Mouse (Mus musculus) MEL (cell line): ENCODE measurements around the gene Foxj1. TPM values are rescaled to one million over a fixed set of nuclear protein-coding genes. Genes with fewer than 3 reads are reported as not detected.

Source experiments
- DNase-seq: peaks from one replicate; pipeline ENCODE4 v3.0.0; 2011; ENCODE audit warnings: low read depth, low spot score
- H3K27ac ChIP-seq: 2 replicates; pipeline ENCODE4 v1.5.1; 2012; ENCODE audit warnings: low read depth, mild to moderate bottlenecking, control low read depth, low read length, moderate library complexity; ENCODE audit not compliant: control insufficient read depth
- H3K27me3 ChIP-seq, 2 experiments: fragments of 150-350 bp in 1 of 2; sonication (generic) in 1 of 2; 2 replicates each; pipeline ENCODE4 v1.6.1; 2012; ENCODE audit warnings: low read length in 2 of 2, mild to moderate bottlenecking in 2 of 2, improper control_type of control experiment in 1 of 2, moderate library complexity in 1 of 2; ENCODE audit not compliant: insufficient read depth in 2 of 2, control insufficient read depth in 1 of 2
- H3K36me3 ChIP-seq, 2 experiments: 2 replicates each; pipeline ENCODE4 v1.6.1; 2012 to 2014; ENCODE audit warnings: low read length in 2 of 2, improper control_type of control experiment in 1 of 2, inconsistent platforms in 1 of 2, mild to moderate bottlenecking in 1 of 2; ENCODE audit not compliant: insufficient read depth in 2 of 2, control insufficient read depth in 1 of 2
- H3K4me1 ChIP-seq, 2 experiments: fragments of 150-350 bp in 1 of 2; sonication (generic) in 1 of 2; 2 replicates each; pipeline ENCODE4 v1.6.1; 2012; ENCODE audit warnings: low read length in 2 of 2, improper control_type of control experiment in 1 of 2, mild to moderate bottlenecking in 1 of 2; ENCODE audit not compliant: insufficient read depth in 2 of 2, control insufficient read depth in 1 of 2
- H3K4me3 ChIP-seq, 2 experiments: fragments of 150-350 bp in 1 of 2; sonication (generic) in 1 of 2; 2 replicates each; pipeline ENCODE4 v1.5.1; 2012; ENCODE audit warnings: low read depth in 2 of 2, low read length in 2 of 2, mild to moderate bottlenecking in 2 of 2, moderate library complexity in 2 of 2, control low read depth in 1 of 2, improper control_type of control experiment in 1 of 2; ENCODE audit not compliant: control insufficient read depth in 1 of 2, insufficient read depth in 1 of 2
- H3K79me2 ChIP-seq: 2 replicates; pipeline ENCODE4 v1.6.1; 2012; ENCODE audit warnings: mild to moderate bottlenecking, low read length, moderate library complexity; ENCODE audit not compliant: control insufficient read depth, poor library complexity, insufficient read depth
- H3K9ac ChIP-seq: 2 replicates; pipeline ENCODE4 v1.6.1; 2012; ENCODE audit warnings: low read depth, mild to moderate bottlenecking, control low read depth, low read length, moderate library complexity; ENCODE audit not compliant: control insufficient read depth, poor library complexity, severe bottlenecking
- H3K9me3 ChIP-seq: fragments of 150-350 bp; sonication (generic); replicated peaks from 2 replicates; pipeline ENCODE4 v1.6.1; 2012; ENCODE audit warnings: mild to moderate bottlenecking, low read length, improper control_type of control experiment, moderate library complexity; ENCODE audit not compliant: insufficient read depth
- BHLHE40 ChIP-seq: IDR thresholded peaks from 2 replicates; pipeline ENCODE4 v1.6.1; 2012; ENCODE audit warnings: low read depth, mild to moderate bottlenecking, inconsistent platforms, low read length, improper control_type of control experiment, borderline replicate concordance
- CHD2 ChIP-seq: IDR thresholded peaks from 2 replicates; pipeline ENCODE4 v1.6.1; 2011; ENCODE audit warnings: low read length, improper control_type of control experiment
- CTCF ChIP-seq, 3 experiments: IDR thresholded peaks in 2 of 3; conservative IDR thresholded peaks in 1 of 3; 2 replicates each; pipeline ENCODE4 v1.5.1; 2011 to 2012; ENCODE audit warnings: low read length in 3 of 3, low read depth in 2 of 3, mild to moderate bottlenecking in 2 of 3, improper control_type of control experiment in 1 of 3, inconsistent platforms in 1 of 3, mixed read lengths in 1 of 3, moderate library complexity in 1 of 3; ENCODE audit not compliant: control insufficient read depth in 1 of 3, insufficient read depth in 1 of 3, poor library complexity in 1 of 3, severe bottlenecking in 1 of 3
- E2F4 ChIP-seq: IDR thresholded peaks from 2 replicates; pipeline ENCODE4 v1.6.1; 2011; ENCODE audit warnings: low read depth, low read length, improper control_type of control experiment, borderline replicate concordance
- ELF1 ChIP-seq: IDR thresholded peaks from 2 replicates; pipeline ENCODE4 v1.6.1; 2014; ENCODE audit warnings: low read depth, mild to moderate bottlenecking, inconsistent platforms, low read length, improper control_type of control experiment, moderate library complexity
- EP300 ChIP-seq, 2 experiments: IDR thresholded peaks; 2 replicates each; pipeline ENCODE4 v1.6.1; 2011; ENCODE audit warnings: improper control_type of control experiment in 2 of 2, low read length in 2 of 2, low read depth in 1 of 2, mild to moderate bottlenecking in 1 of 2
- GABPA ChIP-seq: IDR thresholded peaks from 2 replicates; pipeline ENCODE4 v1.6.1; 2012; ENCODE audit warnings: low read depth, mild to moderate bottlenecking, inconsistent platforms, low read length, improper control_type of control experiment, moderate library complexity
- HCFC1 ChIP-seq: IDR thresholded peaks from 2 replicates; pipeline ENCODE4 v1.6.1; 2012; ENCODE audit warnings: low read depth, mild to moderate bottlenecking, inconsistent platforms, low read length, improper control_type of control experiment, moderate library complexity
- KAT2A ChIP-seq: conservative IDR thresholded peaks from 2 replicates; pipeline ENCODE4 v1.6.1; 2012; ENCODE audit warnings: low read depth, low read length, improper control_type of control experiment, inconsistent platforms
- MAFK ChIP-seq: IDR thresholded peaks from 2 replicates; pipeline ENCODE4 v1.6.1; 2011; ENCODE audit warnings: low read depth, mild to moderate bottlenecking, low read length, improper control_type of control experiment, borderline replicate concordance
- MAX ChIP-seq: IDR thresholded peaks from 2 replicates; pipeline ENCODE4 v1.6.1; 2011; ENCODE audit warnings: low read length, improper control_type of control experiment
- MAZ ChIP-seq: IDR thresholded peaks from 2 replicates; pipeline ENCODE4 v1.6.1; 2012; ENCODE audit warnings: low read depth, mild to moderate bottlenecking, inconsistent platforms, low read length, improper control_type of control experiment
- MEF2A ChIP-seq: IDR thresholded peaks from 2 replicates; pipeline ENCODE4 v1.6.1; 2014; ENCODE audit warnings: low read depth, mild to moderate bottlenecking, inconsistent platforms, low read length, improper control_type of control experiment; ENCODE audit not compliant: poor library complexity, insufficient replicate concordance, severe bottlenecking; ENCODE audit errors: extremely low read depth
- MXI1 ChIP-seq: IDR thresholded peaks from 2 replicates; pipeline ENCODE4 v1.6.1; 2011; ENCODE audit warnings: mild to moderate bottlenecking, low read depth, low read length, improper control_type of control experiment
- NELFE ChIP-seq: IDR thresholded peaks from 2 replicates; pipeline ENCODE4 v1.6.1; 2011; ENCODE audit warnings: low read depth, low read length, improper control_type of control experiment
- NRF1 ChIP-seq: IDR thresholded peaks from 2 replicates; pipeline ENCODE4 v1.6.1; 2014; ENCODE audit warnings: low read depth, mild to moderate bottlenecking, inconsistent platforms, low read length, improper control_type of control experiment, moderate library complexity; ENCODE audit not compliant: poor library complexity, insufficient read depth, severe bottlenecking
- POLR2A ChIP-seq, 2 experiments: IDR thresholded peaks; 2 replicates each; pipeline ENCODE4 v1.6.1; 2011 to 2012; ENCODE audit warnings: low read length in 2 of 2, mild to moderate bottlenecking in 2 of 2, control low read depth in 1 of 2, improper control_type of control experiment in 1 of 2, low read depth in 1 of 2, moderate library complexity in 1 of 2; ENCODE audit not compliant: control insufficient read depth in 1 of 2, insufficient read depth in 1 of 2, poor library complexity in 1 of 2
- POLR2AphosphoS5 ChIP-seq: IDR thresholded peaks from 2 replicates; pipeline ENCODE4 v1.6.1; 2012; ENCODE audit warnings: low read depth, borderline replicate concordance, mild to moderate bottlenecking, inconsistent platforms, low read length, moderate library complexity, mixed read lengths
- RAD21 ChIP-seq: IDR thresholded peaks from 2 replicates; pipeline ENCODE4 v1.6.1; 2011; ENCODE audit warnings: mild to moderate bottlenecking, low read depth, low read length, improper control_type of control experiment
- SIN3A ChIP-seq: IDR thresholded peaks from 2 replicates; pipeline ENCODE4 v1.6.1; 2012; ENCODE audit warnings: low read length, improper control_type of control experiment, inconsistent platforms
- SMC3 ChIP-seq: IDR thresholded peaks from 2 replicates; pipeline ENCODE4 v1.6.1; 2011; ENCODE audit warnings: low read depth, low read length, improper control_type of control experiment
- TCF12 ChIP-seq: IDR thresholded peaks from 2 replicates; pipeline ENCODE4 v1.6.1; 2014; ENCODE audit warnings: low read depth, mild to moderate bottlenecking, inconsistent platforms, low read length, improper control_type of control experiment, moderate library complexity
- ZC3H11A ChIP-seq: IDR thresholded peaks from 2 replicates; pipeline ENCODE4 v1.6.1; 2012; ENCODE audit warnings: low read depth, mild to moderate bottlenecking, inconsistent platforms, low read length, improper control_type of control experiment
- polyA plus RNA-seq, 2 experiments: library from polyadenylated mRNA; stranded (reverse) in 1 of 2; unstranded in 1 of 2; fragments of >175 nt in 1 of 2; fragments of >200 nt in 1 of 2; gene quantifications; 2 replicates each; pipeline versions ENCODE4 v1.2.1 to v1.2.4; 2012; ENCODE audit warnings: low replicate concordance in 2 of 2, low read depth in 1 of 2; ENCODE audit not compliant: insufficient read length in 2 of 2, insufficient read depth in 1 of 2, missing spikeins in 1 of 2
- total RNA-seq: library from RNA; depleted of rRNA; stranded (reverse); fragments of 300-350 nt; gene quantifications from 2 replicates; pipeline ENCODE4 v1.2.3, GENCODE M21; 2012; rRNA removed

Foxj1 gene
- 0.08 TPM in 1 of 2 replicates, not detected in the other for total RNA-seq
- under 1 TPM in 1 of 2 experiments, not detected in 1; 0.07 TPM for polyA plus RNA-seq

DNA sequence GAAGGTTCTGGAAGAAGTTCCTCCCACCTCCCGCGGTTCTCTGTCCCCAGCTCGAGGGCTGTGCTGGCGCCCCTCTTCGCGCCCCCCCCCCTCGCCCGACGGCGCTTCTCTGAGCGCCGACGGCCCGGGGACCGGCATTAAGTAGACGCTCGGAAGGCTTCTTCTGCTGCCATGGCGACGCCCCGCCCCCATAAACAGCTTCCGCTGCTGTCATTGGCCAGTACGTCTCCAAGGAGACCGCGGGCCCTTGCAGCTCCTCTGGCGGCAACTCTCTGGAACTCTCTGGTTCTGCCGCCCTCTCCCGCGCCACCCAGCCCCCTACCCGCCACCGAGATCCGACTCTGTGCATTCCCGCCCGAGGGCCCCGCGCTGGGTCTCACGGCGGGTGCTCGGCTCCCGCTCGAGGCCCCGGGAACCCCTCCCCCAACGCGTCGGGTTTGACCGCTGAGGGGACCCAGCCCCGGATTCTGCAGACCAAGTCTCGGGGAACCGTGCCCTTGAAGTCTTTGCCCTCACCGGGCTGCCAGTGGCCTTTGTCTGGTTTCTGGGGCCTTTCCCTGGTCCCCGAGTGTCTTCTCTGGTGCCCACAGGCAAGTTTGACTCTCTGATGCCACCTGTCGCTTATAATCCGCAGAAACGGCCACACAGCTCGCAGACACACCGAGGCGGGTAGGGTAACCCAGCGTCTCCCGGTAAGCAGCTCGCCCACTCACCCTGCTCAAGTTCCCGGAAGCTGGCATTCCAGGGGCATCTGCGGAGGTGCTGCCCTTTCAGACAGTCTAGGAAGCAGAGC is at the start of gene Foxj1:
Gene Foxj1, minus strand, starts transcription at position 156 of the 793 bp plus-strand sequence.
- Histone ChIP-seq H3K4me3 (peak within 1 kb of the TSS; percentile 58 to 64), H3K9me3 (no peaks in the 10 kb centered on the region), H3K79me2 (no peaks in the 10 kb centered on the region), H3K4me1 (no peaks in the 10 kb centered on the region), H3K27me3 (no peaks in the 10 kb centered on the region; a peak in 1 of 4 replicates), H3K9ac (peak within 1 kb of the TSS; percentile 54), H3K36me3 (no peaks in the 10 kb centered on the region), H3K27ac (no peak within 1 kb of the TSS)
- TF ChIP-seq SMC3: peak; percentile 70
- TF ChIP-seq POLR2A (IDR thresholded peaks at IDR 0.05; ENCODE audit: control insufficient read depth in 1 of 2, insufficient read depth in 1 of 2, low read depth in 1 of 2, low read length in 2 of 2, poor library complexity in 1 of 2): peak in 1 of 2 experiments; percentile 28; a peak in 1 of 4 replicates
- TF ChIP-seq CHD2: peak; percentile 11; the same call in 1 of the 2 replicates
- TF ChIP-seq HCFC1: no peak
- TF ChIP-seq MAZ: 0 out of 2 replicates have a peak, but pooled peaks have one; percentile 41
- TF ChIP-seq E2F4: no peak
- TF ChIP-seq RAD21: peak; percentile 46
- TF ChIP-seq POLR2AphosphoS5: no peak
- TF ChIP-seq EP300 (IDR thresholded peaks at IDR 0.05; ENCODE audit: low read depth in 1 of 2, low read length in 2 of 2): no peak
- 0 out of 2 replicates have a peak, but pooled peaks have one; percentile 35 for TF ChIP-seq BHLHE40
- peak; percentile 100 for TF ChIP-seq SIN3A
- 0 out of 2 replicates have a peak, but pooled peaks have one; percentile 5 for TF ChIP-seq NRF1
- TF ChIP-seq MEF2A: no peak
- TF ChIP-seq MAFK: no peak
- TF ChIP-seq KAT2A: no peak
- peak; percentile 40 to 69 (median 64); a peak in 5 of 6 replicates for TF ChIP-seq CTCF (IDR thresholded peaks at IDR 0.05 in 2 of 3, conservative IDR thresholded peaks at IDR 0.05 in 1 of 3; ENCODE audit: control insufficient read depth in 1 of 3, insufficient read depth in 1 of 3, low read depth in 2 of 3, low read length in 3 of 3, poor library complexity in 1 of 3, severe bottlenecking in 1 of 3)
- 0 out of 2 replicates have a peak, but pooled peaks have one; percentile 45 for TF ChIP-seq MAX
- peak; percentile 26; the same call in 1 of the 2 replicates for TF ChIP-seq ZC3H11A
- no peak for TF ChIP-seq TCF12
- peak; percentile 90 for TF ChIP-seq ELF1
- peak; percentile 96 for TF ChIP-seq MXI1
- TF ChIP-seq NELFE: peak; percentile 94
- no peak for TF ChIP-seq GABPA
- DNase-seq: peak; percentile 96
